Mouse (Mus musculus) testis, adult 10 weeks (tissue): ENCODE data around the gene Akr1e1. TPM values are rescaled to one million over a fixed set of nuclear protein-coding genes. Genes with fewer than 3 reads are reported as not detected.

Experiments used
- polyA plus RNA-seq: library from polyadenylated mRNA; stranded (reverse); fragments of 350-450 nt; fragmentation: Illumina TruSeq; extraction: RNeasy Lipid Tissue Mini Kit (QIAGEN cat#74804); gene quantifications from one replicate; pipeline ENCODE4 v1.2.3, GENCODE M21; 2014; ENCODE audit warnings: low read depth, low replicate concordance

Akr1e1 gene
- 36.2 TPM for polyA plus RNA-seq

DNA sequence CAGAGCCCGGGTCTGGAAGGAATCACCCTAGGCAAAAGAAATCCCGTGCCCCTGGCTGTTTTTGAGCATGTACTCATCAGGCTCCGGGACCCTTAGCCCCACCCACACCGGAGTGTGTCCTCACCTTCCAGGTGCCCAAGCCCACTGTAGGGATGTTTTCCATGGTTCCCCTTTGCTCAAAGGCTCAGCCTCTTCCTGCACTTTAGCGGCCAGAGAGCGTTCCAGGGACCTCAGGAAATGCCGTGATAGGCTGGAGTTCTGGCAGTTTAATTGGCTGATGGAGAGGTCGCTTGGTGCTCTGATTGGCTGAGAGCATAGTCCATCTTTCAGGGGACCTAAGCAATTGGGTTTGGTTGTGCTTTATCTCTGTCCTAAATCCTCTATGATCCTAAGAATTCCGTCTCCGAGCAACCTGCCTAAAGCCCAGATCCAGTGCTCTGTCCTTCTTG, at the start of gene Akr1e1:
Gene Akr1e1 (minus strand): TSS at position 214 of the 449 bp plus-strand sequence.

DNA sequence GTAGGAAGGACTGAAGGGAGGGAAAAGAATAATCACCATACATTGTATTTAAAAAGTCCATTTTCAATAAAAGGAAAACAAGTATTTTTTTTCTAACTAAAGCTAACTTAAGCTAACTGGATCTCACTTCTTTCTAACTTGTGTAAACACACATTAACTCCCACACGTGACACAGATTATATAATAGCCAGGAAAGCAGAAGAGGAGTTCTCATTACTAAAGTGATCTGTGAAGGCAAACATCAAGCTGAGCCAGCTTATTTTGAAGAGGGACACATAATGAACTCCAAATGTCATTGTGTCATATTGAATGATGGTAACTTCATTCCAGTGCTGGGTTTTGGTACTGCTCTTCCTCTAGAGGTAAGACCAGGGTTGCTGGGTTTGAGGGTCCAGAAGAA, 35.1 kb downstream of the Akr1e1 start, which contains the start of gene Akr1c21:
Gene Akr1c21 (plus strand): TSS at position 205 of the 400 bp plus-strand sequence.

Other genes starting within 250 kb of the Akr1e1 start
- gene Akr1c6, start 174.9 kb downstream of the Akr1e1 start, polyA plus RNA-seq, result 0.21 TPM
- gene Akr1c20, start 85.8 kb downstream of the Akr1e1 start, polyA plus RNA-seq, result not detected
- gene Akr1c21, start 35.1 kb downstream of the Akr1e1 start, polyA plus RNA-seq, result 0.53 TPM